Mouse (Mus musculus) MEL (cell line): ENCODE measurements around the gene Luzp2. TPM values are rescaled to one million over a fixed set of nuclear protein-coding genes. Genes with fewer than 3 reads are reported as not detected.

Experiments used
- DNase-seq: peaks from one replicate; pipeline ENCODE4 v3.0.0; 2011; ENCODE audit warnings: low read depth, low spot score
- H3K27ac ChIP-seq: 2 replicates; pipeline ENCODE4 v1.5.1; 2012; ENCODE audit warnings: low read depth, mild to moderate bottlenecking, control low read depth, low read length, moderate library complexity; ENCODE audit not compliant: control insufficient read depth
- H3K27me3 ChIP-seq, 2 experiments: fragments of 150-350 bp in 1 of 2; sonication (generic) in 1 of 2; 2 replicates each; pipeline ENCODE4 v1.6.1; 2012; ENCODE audit warnings: low read length in 2 of 2, mild to moderate bottlenecking in 2 of 2, improper control_type of control experiment in 1 of 2, moderate library complexity in 1 of 2; ENCODE audit not compliant: insufficient read depth in 2 of 2, control insufficient read depth in 1 of 2
- H3K36me3 ChIP-seq, 2 experiments: 2 replicates each; pipeline ENCODE4 v1.6.1; 2012 to 2014; ENCODE audit warnings: low read length in 2 of 2, improper control_type of control experiment in 1 of 2, inconsistent platforms in 1 of 2, mild to moderate bottlenecking in 1 of 2; ENCODE audit not compliant: insufficient read depth in 2 of 2, control insufficient read depth in 1 of 2
- H3K4me1 ChIP-seq, 2 experiments: fragments of 150-350 bp in 1 of 2; sonication (generic) in 1 of 2; 2 replicates each; pipeline ENCODE4 v1.6.1; 2012; ENCODE audit warnings: low read length in 2 of 2, improper control_type of control experiment in 1 of 2, mild to moderate bottlenecking in 1 of 2; ENCODE audit not compliant: insufficient read depth in 2 of 2, control insufficient read depth in 1 of 2
- H3K4me3 ChIP-seq, 2 experiments: fragments of 150-350 bp in 1 of 2; sonication (generic) in 1 of 2; 2 replicates each; pipeline ENCODE4 v1.5.1; 2012; ENCODE audit warnings: low read depth in 2 of 2, low read length in 2 of 2, mild to moderate bottlenecking in 2 of 2, moderate library complexity in 2 of 2, control low read depth in 1 of 2, improper control_type of control experiment in 1 of 2; ENCODE audit not compliant: control insufficient read depth in 1 of 2, insufficient read depth in 1 of 2
- H3K79me2 ChIP-seq: 2 replicates; pipeline ENCODE4 v1.6.1; 2012; ENCODE audit warnings: mild to moderate bottlenecking, low read length, moderate library complexity; ENCODE audit not compliant: control insufficient read depth, poor library complexity, insufficient read depth
- H3K9ac ChIP-seq: 2 replicates; pipeline ENCODE4 v1.6.1; 2012; ENCODE audit warnings: low read depth, mild to moderate bottlenecking, control low read depth, low read length, moderate library complexity; ENCODE audit not compliant: control insufficient read depth, poor library complexity, severe bottlenecking
- H3K9me3 ChIP-seq: fragments of 150-350 bp; sonication (generic); replicated peaks from 2 replicates; pipeline ENCODE4 v1.6.1; 2012; ENCODE audit warnings: mild to moderate bottlenecking, low read length, improper control_type of control experiment, moderate library complexity; ENCODE audit not compliant: insufficient read depth
- CTCF ChIP-seq, 3 experiments: IDR thresholded peaks in 2 of 3; conservative IDR thresholded peaks in 1 of 3; 2 replicates each; pipeline ENCODE4 v1.5.1; 2011 to 2012; ENCODE audit warnings: low read length in 3 of 3, low read depth in 2 of 3, mild to moderate bottlenecking in 2 of 3, improper control_type of control experiment in 1 of 3, inconsistent platforms in 1 of 3, mixed read lengths in 1 of 3, moderate library complexity in 1 of 3; ENCODE audit not compliant: control insufficient read depth in 1 of 3, insufficient read depth in 1 of 3, poor library complexity in 1 of 3, severe bottlenecking in 1 of 3
- E2F4 ChIP-seq: IDR thresholded peaks from 2 replicates; pipeline ENCODE4 v1.6.1; 2011; ENCODE audit warnings: low read depth, low read length, improper control_type of control experiment, borderline replicate concordance
- ETS1 ChIP-seq: IDR thresholded peaks from 2 replicates; pipeline ENCODE4 v1.6.1; 2012; ENCODE audit warnings: low read depth, mild to moderate bottlenecking, inconsistent platforms, low read length, improper control_type of control experiment, moderate library complexity
- GABPA ChIP-seq: IDR thresholded peaks from 2 replicates; pipeline ENCODE4 v1.6.1; 2012; ENCODE audit warnings: low read depth, mild to moderate bottlenecking, inconsistent platforms, low read length, improper control_type of control experiment, moderate library complexity
- GATA1 ChIP-seq: IDR thresholded peaks from 2 replicates; pipeline ENCODE4 v1.6.1; 2011; ENCODE audit warnings: low read depth, low read length, improper control_type of control experiment
- JUND ChIP-seq: IDR thresholded peaks from 2 replicates; pipeline ENCODE4 v1.6.1; 2011; ENCODE audit warnings: low read depth, mild to moderate bottlenecking, improper control_type of control experiment, low read length
- MAFK ChIP-seq: IDR thresholded peaks from 2 replicates; pipeline ENCODE4 v1.6.1; 2011; ENCODE audit warnings: low read depth, mild to moderate bottlenecking, low read length, improper control_type of control experiment, borderline replicate concordance
- MAX ChIP-seq: IDR thresholded peaks from 2 replicates; pipeline ENCODE4 v1.6.1; 2011; ENCODE audit warnings: low read length, improper control_type of control experiment
- MAZ ChIP-seq: IDR thresholded peaks from 2 replicates; pipeline ENCODE4 v1.6.1; 2012; ENCODE audit warnings: low read depth, mild to moderate bottlenecking, inconsistent platforms, low read length, improper control_type of control experiment
- MXI1 ChIP-seq: IDR thresholded peaks from 2 replicates; pipeline ENCODE4 v1.6.1; 2011; ENCODE audit warnings: mild to moderate bottlenecking, low read depth, low read length, improper control_type of control experiment
- NRF1 ChIP-seq: IDR thresholded peaks from 2 replicates; pipeline ENCODE4 v1.6.1; 2014; ENCODE audit warnings: low read depth, mild to moderate bottlenecking, inconsistent platforms, low read length, improper control_type of control experiment, moderate library complexity; ENCODE audit not compliant: poor library complexity, insufficient read depth, severe bottlenecking
- POLR2AphosphoS5 ChIP-seq: IDR thresholded peaks from 2 replicates; pipeline ENCODE4 v1.6.1; 2012; ENCODE audit warnings: low read depth, borderline replicate concordance, mild to moderate bottlenecking, inconsistent platforms, low read length, moderate library complexity, mixed read lengths
- RCOR1 ChIP-seq: IDR thresholded peaks from 2 replicates; pipeline ENCODE4 v1.6.1; 2012; ENCODE audit warnings: low read depth, mild to moderate bottlenecking, inconsistent platforms, low read length, improper control_type of control experiment
- TBP ChIP-seq: IDR thresholded peaks from 2 replicates; pipeline ENCODE4 v1.8.0; 2011; ENCODE audit warnings: low read depth, low read length, improper control_type of control experiment
- USF1 ChIP-seq: IDR thresholded peaks from 2 replicates; pipeline ENCODE4 v1.6.1; 2014; ENCODE audit warnings: low read depth, mild to moderate bottlenecking, inconsistent platforms, low read length, improper control_type of control experiment, moderate library complexity
- USF2 ChIP-seq, 2 experiments: IDR thresholded peaks; 2 replicates each; pipeline ENCODE4 v1.6.1; 2011 to 2012; ENCODE audit warnings: improper control_type of control experiment in 2 of 2, low read length in 2 of 2, borderline replicate concordance in 1 of 2, inconsistent platforms in 1 of 2, low read depth in 1 of 2, mild to moderate bottlenecking in 1 of 2; ENCODE audit not compliant: insufficient read depth in 1 of 2
- ZC3H11A ChIP-seq: IDR thresholded peaks from 2 replicates; pipeline ENCODE4 v1.6.1; 2012; ENCODE audit warnings: low read depth, mild to moderate bottlenecking, inconsistent platforms, low read length, improper control_type of control experiment
- ZKSCAN1 ChIP-seq: IDR thresholded peaks from 2 replicates; pipeline ENCODE4 v1.6.1; 2012; ENCODE audit warnings: low read depth, mild to moderate bottlenecking, inconsistent platforms, low read length, improper control_type of control experiment, moderate library complexity
- ZMIZ1 ChIP-seq: IDR thresholded peaks from 2 replicates; pipeline ENCODE4 v1.6.1; 2012; ENCODE audit warnings: low read depth, mild to moderate bottlenecking, inconsistent platforms, low read length, improper control_type of control experiment, moderate library complexity
- ZNF384 ChIP-seq: IDR thresholded peaks from 2 replicates; pipeline ENCODE4 v1.6.1; 2012; ENCODE audit warnings: low read depth, mild to moderate bottlenecking, inconsistent platforms, low read length, improper control_type of control experiment
- polyA plus RNA-seq, 2 experiments: library from polyadenylated mRNA; stranded (reverse) in 1 of 2; unstranded in 1 of 2; fragments of >175 nt in 1 of 2; fragments of >200 nt in 1 of 2; gene quantifications; 2 replicates each; pipeline versions ENCODE4 v1.2.1 to v1.2.4; 2012; ENCODE audit warnings: low replicate concordance in 2 of 2, low read depth in 1 of 2; ENCODE audit not compliant: insufficient read length in 2 of 2, insufficient read depth in 1 of 2, missing spikeins in 1 of 2
- total RNA-seq: library from RNA; depleted of rRNA; stranded (reverse); fragments of 300-350 nt; gene quantifications from 2 replicates; pipeline ENCODE4 v1.2.3, GENCODE M21; 2012

Luzp2 gene
- total and polyA plus RNA-seq, 3 experiments = not detected

GRCm38 (mm10) chr7:54828751-54829150, 6.5 kb upstream of the Luzp2 start:
- no peak for DNase-seq
- Histone ChIP-seq H3K4me1 (no peaks in the 10 kb centered on the region), H3K9me3 (no peaks in the 10 kb centered on the region), H3K9ac (no peak overlapping the region), H3K36me3 (no peaks in the 10 kb centered on the region), H3K4me3 (no peak overlapping the region), H3K79me2 (no peaks in the 10 kb centered on the region), H3K27ac (no peak overlapping the region), H3K27me3 (0 out of 4 replicates have a peak, but pooled peaks cover 0 to 1% of the 10 kb centered on the region in 2 experiments)
- no peak for TF ChIP-seq USF2 (IDR thresholded peaks at IDR 0.05; ENCODE audit: borderline replicate concordance in 1 of 2, insufficient read depth in 1 of 2, low read depth in 1 of 2, low read length in 2 of 2)
- no peak for TF ChIP-seq CTCF (IDR thresholded peaks at IDR 0.05 in 2 of 3, conservative IDR thresholded peaks at IDR 0.05 in 1 of 3; ENCODE audit: control insufficient read depth in 1 of 3, insufficient read depth in 1 of 3, low read depth in 2 of 3, low read length in 3 of 3, poor library complexity in 1 of 3, severe bottlenecking in 1 of 3)
- TF ChIP-seq ZC3H11A = no peak
- TF ChIP-seq MAZ = no peak
- no peak for TF ChIP-seq POLR2AphosphoS5
- TF ChIP-seq TBP = no peak
- no peak for TF ChIP-seq ZKSCAN1
- no peak for TF ChIP-seq ZNF384
- TF ChIP-seq MAFK = no peak
- no peak for TF ChIP-seq JUND

GRCm38 (mm10) chr7:54835911-54836352, 634 bp downstream of the Luzp2 start:
- Histone ChIP-seq H3K4me1 (no peaks in the 10 kb centered on the region), H3K9ac (no peak overlapping the region), H3K4me3 (no peak overlapping the region), H3K27ac (no peak overlapping the region), H3K27me3 (peaks cover 0 to 1% of the 10 kb centered on the region in 2 experiments; a peak in 1 of 4 replicates), H3K36me3 (no peaks in the 10 kb centered on the region), H3K9me3 (no peaks in the 10 kb centered on the region), H3K79me2 (no peaks in the 10 kb centered on the region)
- TF ChIP-seq NRF1 = no peak
- TF ChIP-seq GABPA = no peak
- no peak for TF ChIP-seq ETS1
- no peak for TF ChIP-seq ZMIZ1
- TF ChIP-seq E2F4 = no peak
- no peak for TF ChIP-seq MXI1
- no peak for TF ChIP-seq MAX
- no peak for TF ChIP-seq GATA1
- TF ChIP-seq ZKSCAN1 = no peak
- no peak for TF ChIP-seq RCOR1
- TF ChIP-seq USF1 = no peak
- DNase-seq = no peak
